Mouse (Mus musculus) neutrophil, adult 59 days (primary cell): ENCODE results near the gene Ndufs7. TPM values are rescaled to one million over a fixed set of nuclear protein-coding genes. Genes with fewer than 3 reads are reported as not detected.

Experiments
- total RNA-seq, 2 experiments: library from RNA; stranded (reverse); gene quantifications; 1 replicate in 1 of 2; 2 replicates in 1 of 2; pipeline ENCODE4 v1.2.4; 2023

The Ndufs7 gene
- total RNA-seq, result 10 to 100 TPM; 57.5 to 61.4 TPM

GRCm38 (mm10) chr10:80248971-80249640, at the start of gene Ndufs7:
Gene Ndufs7, plus strand, starts transcription at chr10:80249121.

GRCm38 (mm10) chr10:80226416-80227165, 22.3 kb upstream of the Ndufs7 start, which contains the start of gene Mum1:
Gene Mum1, plus strand, starts transcription at chr10:80226434.

GRCm38 (mm10) chr10:80260642-80261584, 12.0 kb downstream of the Ndufs7 start, which contains the start of the genes Gamt and Dazap1:
Gene Gamt, minus strand, starts transcription at chr10:80261012.
Gene Dazap1, plus strand, starts transcription at chr10:80261486.

GRCm38 (mm10) chr10:80292251-80293146, 43.6 kb downstream of the Ndufs7 start, which contains the start of gene Rps15:
Gene Rps15, plus strand, starts transcription at chr10:80292453.

GRCm38 (mm10) chr10:80295618-80296425, 46.9 kb downstream of the Ndufs7 start, which contains the start of gene Apc2:
Gene Apc2, plus strand, starts transcription at chr10:80295977.

Other genes starting within 250 kb of the Ndufs7 start
- gene Arhgap45, start 232.5 kb upstream of the Ndufs7 start, total RNA-seq, result 100 to 1,000 TPM; 428 to 464 TPM
- gene Polr2e, start 209.3 kb upstream of the Ndufs7 start, total RNA-seq, result 10 to 100 TPM; 34.8 to 48.1 TPM
- gene Gpx4, start 202.0 kb upstream of the Ndufs7 start, total RNA-seq, result 100 to 1,000 TPM; 269 to 306 TPM
- gene Sbno2, start 143.6 kb upstream of the Ndufs7 start, total RNA-seq, result 100 to 1,000 TPM; 141 to 163 TPM
- 100 to 1,000 TPM; 183 to 187 TPM for gene Stk11, start 133.3 kb upstream of the Ndufs7 start, total RNA-seq
- gene Atp5d, start 110.5 kb upstream of the Ndufs7 start, total RNA-seq, result 100 to 1,000 TPM; 108 to 123 TPM
- gene Cbarp, start 108.3 kb upstream of the Ndufs7 start, total RNA-seq, result 1 to 10 TPM; 1.2 to 1.4 TPM
- 100 to 1,000 TPM; 221 to 226 TPM for gene Midn, start 100.8 kb upstream of the Ndufs7 start, total RNA-seq
- gene Cirbp, start 83.1 kb upstream of the Ndufs7 start, total RNA-seq, result 10 to 100 TPM; 41.6 to 50.1 TPM
- 1 to 10 TPM; 5.1 to 7.1 TPM for gene 1600002K03Rik, start 76.2 kb upstream of the Ndufs7 start, total RNA-seq
- gene Efna2, start 69.6 kb upstream of the Ndufs7 start, total RNA-seq, result not detected
- gene Mum1, start 22.7 kb upstream of the Ndufs7 start, total RNA-seq, result 10 to 100 TPM; 27.7 to 35.4 TPM
- gene Gamt, start 11.9 kb downstream of the Ndufs7 start, total RNA-seq, result 1 to 10 TPM; 5.3 to 7.9 TPM
- 10 to 100 TPM; 92.4 to 98.1 TPM for gene Dazap1, start 12.4 kb downstream of the Ndufs7 start, total RNA-seq
- gene Rps15, start 43.3 kb downstream of the Ndufs7 start, total RNA-seq, result 100 to 1,000 TPM; 825 to 854 TPM
- not detected for gene Apc2, start 46.9 kb downstream of the Ndufs7 start, total RNA-seq
- gene 2310011J03Rik, start 71.4 kb downstream of the Ndufs7 start, total RNA-seq, result 10 to 100 TPM; 27.3 to 33.6 TPM
- gene Pcsk4, start 80.4 kb downstream of the Ndufs7 start, total RNA-seq, result under 1 TPM in 1 of 2 experiments, not detected in 1; 0.60 TPM
- 1 to 10 TPM; 1.0 to 1.7 TPM for gene Reep6, start 80.8 kb downstream of the Ndufs7 start, total RNA-seq
- gene Adamtsl5, start 99.3 kb downstream of the Ndufs7 start, total RNA-seq, result under 1 TPM in 1 of 2 experiments, not detected in 1; 0.71 TPM
- gene Plk5, start 107.3 kb downstream of the Ndufs7 start, total RNA-seq, result not detected
- gene Mex3d, start 138.5 kb downstream of the Ndufs7 start, total RNA-seq, result 1 to 10 TPM; 2.2 to 4.0 TPM
- gene Mbd3, start 150.4 kb downstream of the Ndufs7 start, total RNA-seq, result 10 to 100 TPM; 51.7 to 52.3 TPM
- gene Uqcr11, start 157.7 kb downstream of the Ndufs7 start, total RNA-seq, result 10 to 100 TPM; 90.5 to 97.7 TPM
- gene Tcf3, start 184.5 kb downstream of the Ndufs7 start, total RNA-seq, result 10 to 100 TPM; 52.0 to 52.8 TPM
- gene Onecut3, start 245.7 kb downstream of the Ndufs7 start, total RNA-seq, result not detected